Mouse (Mus musculus): ENCODE measurements around the gene Rapgef3. TPM values are rescaled to one million over a fixed set of nuclear protein-coding genes. Genes with fewer than 3 reads are reported as not detected.

Gene Rapgef3
- polyA plus RNA-seq, 1 experiment from 2014 or later = 10.2 TPM

Other genes with a start within 250 kb of the Rapgef3 start
- 24.0 and 27.1 TPM in 2 replicates for gene Rpap3, start 62.1 kb downstream of the Rapgef3 start, polyA plus RNA-seq (2016; fragmentation: Nextera tagmentation; extraction: Ambion mirVana)
- 0.11 and 0.18 TPM in 2 replicates for gene Endou, start 36.6 kb downstream of the Rapgef3 start, polyA plus RNA-seq (2016; fragmentation: Nextera tagmentation; extraction: Ambion mirVana)
- gene Slc48a1, start 10.5 kb upstream of the Rapgef3 start, polyA plus RNA-seq (2016; fragmentation: Nextera tagmentation; extraction: Ambion mirVana) = 32.1 and 41.1 TPM in 2 replicates
- gene Hdac7, start 76.5 kb upstream of the Rapgef3 start, polyA plus RNA-seq (2016; fragmentation: Nextera tagmentation; extraction: Ambion mirVana) = 23.4 and 26.7 TPM in 2 replicates
- 0.75 and 0.77 TPM in 2 replicates for gene Vdr, start 142.7 kb upstream of the Rapgef3 start, polyA plus RNA-seq (2016; fragmentation: Nextera tagmentation; extraction: Ambion mirVana)
- gene Tmem106c, start 196.2 kb upstream of the Rapgef3 start, polyA plus RNA-seq (2016; fragmentation: Nextera tagmentation; extraction: Ambion mirVana) = 32.0 and 33.5 TPM in 2 replicates
- 131 and 160 TPM in 2 replicates for gene Col2a1, start 236.7 kb upstream of the Rapgef3 start, polyA plus RNA-seq (2016; fragmentation: Nextera tagmentation; extraction: Ambion mirVana)